Mouse (Mus musculus) T-cell, adult 2 months (primary cell): ENCODE results near the gene Tmed2.
"Not testable (repeated sequence)": the region's sequence is repeated elsewhere in the genome, so short reads cannot be mapped to it uniquely, and the experiment has no call there.

Experiments
- DNase-seq: peaks from one replicate; pipeline ENCODE4 v3.0.0; 2022; ENCODE audit warnings: low spot score

Gene Tmed2

DNA sequence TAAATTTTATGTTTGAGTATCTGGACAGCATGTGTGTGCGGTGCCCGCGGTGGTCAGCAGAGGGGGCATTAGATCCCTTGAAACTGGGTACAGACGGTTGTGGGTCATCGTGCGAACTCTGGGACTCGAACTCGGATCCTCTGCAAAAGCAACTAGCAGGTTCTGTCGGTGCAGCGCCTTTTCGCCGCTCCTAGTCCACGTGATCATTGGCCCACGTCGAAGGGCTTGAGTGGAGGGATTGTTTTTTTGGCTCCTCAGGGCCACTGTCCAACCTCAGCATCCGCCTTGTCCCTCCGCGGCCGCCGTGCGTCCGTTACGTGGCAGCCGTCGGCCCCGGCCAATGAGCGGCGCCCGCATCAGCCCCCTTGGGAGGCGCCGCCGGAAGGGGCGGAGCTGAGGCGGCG is at the start of gene Tmed2:
TSS of gene Tmed2 (plus strand) at position 313 of the 404 bp plus-strand sequence.
- peak; percentile 95 for DNase-seq

DNA sequence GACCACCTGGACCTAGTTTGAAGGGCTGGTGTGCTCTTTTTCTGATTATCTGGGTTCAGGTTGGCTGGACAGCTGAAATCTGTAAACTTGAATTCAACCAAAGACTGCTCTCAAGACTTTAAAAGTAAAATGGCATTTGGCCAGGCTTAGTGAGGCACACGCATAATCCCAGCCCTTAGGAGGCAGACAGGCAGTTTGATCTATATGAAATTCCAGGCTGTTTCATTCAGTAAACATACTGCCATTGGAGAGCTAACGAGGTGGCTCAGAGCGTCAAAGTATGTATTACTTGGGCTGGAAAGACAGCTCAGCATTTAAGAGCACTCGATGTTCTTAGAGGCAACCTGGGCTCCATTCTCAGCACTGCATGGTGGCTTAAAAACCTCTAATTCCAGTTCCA is 48.8 kb upstream of the Tmed2 start:
- DNase-seq: no peak

DNA sequence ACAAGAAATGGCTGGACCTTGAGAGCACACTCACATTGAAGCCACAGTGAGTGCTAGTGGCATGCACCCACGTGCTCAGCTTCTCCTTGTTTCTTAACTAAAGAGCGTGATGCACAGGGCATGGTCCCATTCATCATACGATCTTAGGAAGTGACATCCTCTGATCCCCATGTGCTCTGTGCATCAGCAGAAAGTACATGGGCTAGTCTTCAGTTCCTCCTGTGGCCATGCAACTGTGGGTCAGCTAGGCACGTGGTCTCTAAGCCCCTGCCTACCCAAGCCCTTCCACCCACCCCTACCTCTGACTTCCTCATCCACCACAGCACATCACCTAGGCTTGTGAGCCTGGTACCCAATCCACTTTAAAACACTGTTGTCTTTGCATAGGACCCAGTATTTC is 47.9 kb upstream of the Tmed2 start:
- no peak for DNase-seq

DNA sequence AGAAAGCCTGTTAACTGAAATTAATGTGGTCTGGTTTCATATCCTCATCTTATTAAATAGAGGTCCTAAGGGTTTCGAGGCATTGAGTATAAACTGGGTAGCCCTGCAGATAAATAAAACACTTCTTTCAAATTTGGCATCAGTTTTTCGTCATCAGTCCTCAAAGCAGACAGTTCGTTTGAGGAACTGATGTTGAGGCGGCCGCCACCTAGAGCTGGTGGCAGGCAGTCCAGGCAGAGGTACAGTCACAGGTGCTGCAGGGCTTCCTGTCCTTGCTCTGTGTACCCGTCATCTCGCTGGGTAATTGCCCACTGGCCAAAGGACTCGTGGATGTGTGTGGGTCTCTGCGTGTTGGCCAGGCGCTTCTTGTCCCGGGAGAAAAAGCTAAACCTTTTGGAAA is 47.0 kb upstream of the Tmed2 start:
- no peak for DNase-seq

DNA sequence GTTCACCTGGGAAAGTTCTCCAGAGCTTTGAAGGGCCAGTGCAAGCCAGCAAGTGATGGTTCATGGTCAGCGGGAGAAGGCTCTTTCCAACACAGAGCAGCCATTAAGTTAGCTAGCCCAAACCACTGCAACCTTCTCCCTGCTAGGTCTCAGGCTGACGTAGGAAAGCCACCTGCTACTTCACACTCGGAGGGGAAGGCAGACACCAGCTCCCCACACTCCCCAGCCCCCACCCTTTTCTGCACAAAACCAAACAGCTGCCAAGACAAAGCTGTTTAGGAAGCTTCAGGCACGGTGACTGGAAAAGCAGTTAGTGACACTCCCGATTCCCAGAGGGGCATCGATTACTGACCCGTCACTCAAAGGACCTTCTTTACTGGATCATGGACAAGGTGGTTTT is 44.9 kb upstream of the Tmed2 start:
- DNase-seq: no peak

DNA sequence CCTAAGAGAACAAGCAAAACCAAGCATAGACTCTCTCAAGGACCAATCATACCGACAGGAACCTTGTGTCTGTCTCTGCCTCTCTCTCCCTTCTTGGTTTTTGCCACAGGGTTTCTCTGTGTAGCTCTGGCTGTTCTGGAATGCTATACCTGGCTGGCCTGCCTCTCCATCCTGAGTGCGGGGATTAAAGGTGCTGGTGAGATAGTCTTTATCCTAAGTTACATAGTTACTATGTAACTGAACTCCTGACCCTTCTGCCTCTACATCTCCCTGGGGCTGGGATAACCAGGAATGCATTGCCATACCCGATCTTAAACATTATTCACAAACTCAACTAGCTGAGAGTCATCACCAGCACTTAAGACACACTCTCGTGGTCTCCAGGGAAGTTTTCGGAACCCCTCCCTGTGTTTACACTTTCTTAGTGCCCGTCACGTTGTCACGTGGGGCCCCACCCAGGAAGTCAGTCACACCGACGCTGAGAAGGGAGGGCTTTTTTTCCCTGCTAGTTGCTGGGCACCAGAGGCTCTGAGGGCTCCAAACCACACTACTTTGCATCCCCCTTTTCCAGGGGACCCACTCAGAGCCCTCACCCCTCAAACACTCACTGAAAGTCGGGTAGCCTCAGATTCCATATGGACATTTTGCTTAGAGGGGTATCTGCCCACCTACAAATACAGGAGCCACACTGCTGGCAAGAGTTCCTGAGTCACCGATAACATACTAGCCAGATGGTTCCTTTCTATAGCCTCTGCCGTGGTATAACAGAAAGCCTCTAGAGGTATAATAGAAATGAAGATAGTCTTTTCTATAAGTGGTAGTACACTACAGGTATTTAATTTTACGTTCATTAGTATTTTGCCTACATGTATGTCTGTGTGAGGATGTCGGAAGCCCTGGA is 43.6 kb upstream of the Tmed2 start:
- peak; percentile 80 for DNase-seq

DNA sequence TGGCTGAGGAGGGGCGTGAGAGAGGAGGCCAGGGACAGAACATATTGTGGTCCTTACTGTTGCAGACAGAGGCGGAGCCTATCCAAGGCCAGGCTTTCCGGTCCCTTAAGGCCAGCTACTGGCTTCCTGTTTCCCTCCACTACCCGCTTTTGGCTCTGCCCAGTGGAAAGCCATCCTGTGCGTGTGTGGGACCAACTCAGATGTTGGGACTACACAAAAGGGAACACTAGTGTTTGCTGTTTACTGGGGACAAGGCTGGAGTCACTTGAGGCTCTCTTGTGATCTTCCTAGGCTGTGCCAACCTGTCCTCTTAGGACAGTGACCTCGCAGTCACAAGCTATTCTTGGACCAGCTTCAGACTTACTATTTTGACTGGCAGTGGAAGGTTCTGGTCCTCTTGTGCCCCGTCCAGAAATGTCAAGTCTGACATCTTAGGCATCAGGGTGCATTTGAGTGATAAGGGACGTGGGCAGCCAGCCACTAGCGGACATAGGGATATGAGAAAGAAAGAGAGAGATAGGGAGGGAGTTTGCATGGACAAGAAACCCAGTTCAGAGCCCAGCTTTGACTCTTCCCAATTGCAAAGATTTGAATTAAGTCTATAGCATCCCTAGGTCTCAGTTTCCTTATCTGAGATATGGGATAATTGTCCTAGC is 42.1 kb upstream of the Tmed2 start:
- no peak for DNase-seq

DNA sequence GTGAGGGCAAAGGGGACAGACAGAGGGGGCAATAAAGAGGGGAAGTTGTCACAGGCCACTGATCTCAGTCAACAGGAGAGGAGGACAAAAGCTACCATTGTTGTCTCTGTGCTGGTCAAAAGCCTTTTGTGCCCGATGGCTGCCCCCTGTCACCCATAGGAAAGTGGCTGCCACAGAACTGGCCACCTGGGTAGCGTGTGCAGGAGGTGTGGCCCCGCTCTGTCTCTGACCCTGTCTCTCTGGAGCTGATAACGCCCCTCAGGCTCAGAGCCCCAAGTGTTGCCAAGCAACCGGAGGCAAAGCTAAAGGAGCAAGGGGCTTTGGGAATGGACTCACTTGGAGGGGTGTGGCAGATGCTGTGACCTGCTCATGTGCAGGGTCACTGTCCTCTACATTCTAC is 41.5 kb upstream of the Tmed2 start:
- DNase-seq: no peak

DNA sequence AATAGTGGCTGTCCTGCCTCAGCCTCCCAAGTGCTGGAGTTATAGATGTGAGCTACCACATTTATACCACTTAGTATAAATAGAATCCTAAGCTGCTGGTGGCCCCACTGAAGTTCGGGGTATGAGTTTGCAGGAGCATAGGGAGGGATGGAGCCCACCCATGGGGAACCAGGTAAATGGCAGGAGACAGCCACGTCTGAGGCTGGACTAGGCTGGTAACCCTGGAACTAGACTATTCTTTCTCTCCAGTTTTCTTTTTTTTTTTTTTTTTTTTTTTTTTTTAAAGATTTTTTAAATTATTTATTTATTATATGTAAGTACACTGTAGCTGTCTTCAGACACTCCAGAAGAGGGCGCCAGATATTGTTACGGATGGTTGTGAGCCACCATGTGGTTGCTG is 40.5 kb upstream of the Tmed2 start:
- not testable (repeated sequence) for DNase-seq

DNA sequence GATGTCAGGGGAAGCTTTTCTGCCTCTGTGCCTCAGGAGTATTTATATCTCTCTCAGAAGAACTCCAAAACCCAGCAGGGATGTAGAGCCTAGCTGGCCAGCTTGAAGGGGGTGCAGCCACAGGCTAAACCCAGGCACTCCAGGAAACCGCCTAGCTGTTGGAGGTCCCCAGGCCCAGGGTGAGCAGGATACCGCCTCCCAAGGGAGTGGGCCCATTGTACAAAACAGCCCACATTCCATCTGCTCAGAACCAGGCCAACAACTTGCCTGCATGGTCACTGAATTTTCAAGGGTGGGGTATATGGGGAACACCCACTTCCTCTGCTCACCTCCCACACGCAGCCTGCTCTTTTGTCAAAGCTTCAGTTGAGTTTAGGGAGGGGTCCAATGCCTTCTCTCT is 39.9 kb upstream of the Tmed2 start:
- no peak for DNase-seq

DNA sequence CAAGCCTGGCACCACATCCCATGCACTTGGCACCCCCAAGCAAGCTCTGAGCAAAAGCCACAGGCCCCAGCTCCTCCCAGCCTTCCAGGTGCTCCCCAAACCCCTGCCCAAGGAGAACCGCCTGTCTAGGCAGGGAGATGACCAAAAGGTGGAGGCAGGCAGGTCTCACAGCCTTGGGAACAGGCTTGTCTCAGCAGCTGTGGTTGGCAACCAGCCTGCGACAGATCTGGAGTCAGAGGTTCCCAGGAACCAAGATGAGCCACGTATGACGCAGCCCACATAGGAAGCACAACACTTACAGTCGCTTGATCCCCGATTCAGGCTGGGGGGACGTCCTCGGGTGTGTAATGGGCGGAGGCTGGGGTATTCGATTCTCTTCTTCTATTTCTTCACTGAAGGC is 39.0 kb upstream of the Tmed2 start:
- no peak for DNase-seq

DNA sequence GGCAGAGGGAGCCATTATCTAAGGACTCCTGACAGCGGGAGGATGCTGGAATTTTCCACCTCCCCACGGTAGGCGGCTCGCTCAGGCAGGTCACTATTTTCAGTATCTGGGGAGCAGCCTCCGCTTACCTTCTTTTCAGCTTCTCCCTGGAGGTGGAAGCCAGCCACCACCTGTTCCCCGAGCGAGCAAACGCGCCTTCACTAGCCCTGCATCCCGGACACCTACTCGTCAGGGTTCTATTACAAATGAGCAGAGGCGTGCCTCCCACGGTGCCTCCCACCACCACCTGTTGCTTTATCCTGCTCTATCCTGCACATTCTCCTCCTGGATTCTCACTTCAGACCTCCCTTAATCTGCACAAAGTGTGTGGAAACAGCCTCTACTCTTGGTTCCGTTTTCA is 36.8 kb upstream of the Tmed2 start:
- no peak for DNase-seq

DNA sequence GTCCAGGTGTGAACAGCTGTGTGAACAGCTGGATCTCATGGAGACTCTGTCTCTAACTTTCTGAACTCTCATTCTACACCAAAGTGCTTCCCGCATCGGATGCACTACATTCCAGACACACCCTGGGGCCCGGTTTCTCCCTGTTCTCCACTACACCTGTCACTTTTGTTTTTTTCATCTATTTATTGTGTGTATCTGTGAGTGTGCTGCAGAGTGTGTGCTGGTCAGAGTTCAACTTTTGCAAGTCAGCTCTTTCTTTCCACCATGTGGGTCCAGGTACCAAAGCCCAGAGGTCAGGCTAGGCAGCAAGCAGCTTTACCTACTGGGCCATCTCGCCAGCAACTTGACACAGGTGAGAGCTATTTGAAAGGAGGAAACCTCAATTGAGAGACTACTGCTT is 35.3 kb upstream of the Tmed2 start:
- no peak for DNase-seq

DNA sequence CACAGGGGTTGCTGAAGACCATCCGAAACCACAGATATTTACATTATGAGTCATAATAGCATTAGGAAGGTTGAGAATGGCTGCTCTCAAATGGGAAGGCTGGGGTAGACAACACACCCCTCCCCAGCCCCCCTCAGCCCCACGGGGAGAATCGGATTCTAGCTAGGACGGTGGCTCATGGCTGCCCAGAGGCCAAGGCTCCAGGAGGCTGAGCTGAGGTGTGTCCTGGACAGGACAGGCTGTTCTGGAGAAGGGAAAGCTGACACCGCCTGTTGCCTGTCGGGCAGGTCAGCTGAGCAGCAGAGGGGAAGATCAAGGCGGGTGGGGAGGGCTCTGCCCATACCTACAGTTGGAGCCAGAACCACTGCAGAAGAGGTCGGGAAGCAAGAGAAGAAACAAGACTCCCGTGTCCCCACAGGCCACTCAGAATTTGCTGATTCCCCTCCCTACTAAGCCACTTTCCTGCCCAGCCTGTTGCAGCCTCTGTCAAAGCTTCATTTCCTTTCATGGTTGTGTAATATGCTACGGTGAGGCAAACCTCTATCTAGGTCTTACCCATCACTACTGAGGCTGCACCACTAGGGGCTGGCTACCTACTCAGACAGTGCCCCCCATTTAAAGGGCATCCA is 33.6 kb upstream of the Tmed2 start:
- DNase-seq: no peak

DNA sequence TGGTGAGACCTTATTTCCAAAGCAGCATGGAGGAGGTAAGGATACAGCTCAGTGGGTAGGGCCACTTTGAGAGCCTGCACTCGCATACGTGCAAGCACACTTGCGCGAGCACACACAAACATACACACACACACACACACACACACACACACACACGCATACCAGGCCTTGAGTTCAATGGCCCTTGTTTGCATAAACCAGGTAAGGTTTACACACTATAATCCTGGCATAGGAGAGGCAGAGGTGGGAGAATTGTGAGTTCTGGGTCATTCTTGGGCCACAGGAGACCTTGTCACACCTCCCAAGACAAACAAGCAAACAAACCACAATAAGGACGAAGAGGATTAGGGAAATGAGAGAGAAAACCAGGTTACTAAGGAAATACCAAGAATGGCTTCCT is 31.3 kb upstream of the Tmed2 start:
- no peak for DNase-seq

DNA sequence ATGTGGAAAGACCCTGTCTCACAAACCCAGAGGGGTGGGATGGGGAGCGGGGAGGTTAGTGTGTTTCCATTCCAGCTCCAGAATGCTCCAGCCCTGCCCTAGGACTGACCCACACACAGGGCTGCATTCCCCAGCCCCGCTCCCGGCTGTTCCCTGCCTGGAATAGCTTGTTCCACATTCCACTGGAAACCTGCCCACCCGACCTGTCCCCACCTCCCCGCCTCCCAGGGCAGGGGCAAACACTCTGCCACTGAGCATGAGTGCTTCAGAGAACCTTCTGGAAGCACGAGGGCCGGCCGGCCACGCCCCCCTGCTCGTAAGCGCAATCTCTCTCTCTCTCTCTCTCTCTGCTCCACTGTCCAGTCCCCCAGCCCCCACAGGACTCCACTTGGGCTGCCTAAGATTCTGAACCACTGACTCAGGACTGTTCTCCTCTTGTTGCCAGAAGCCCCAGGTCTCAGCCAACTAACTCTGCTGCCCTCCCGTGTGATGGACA is 30.7 kb upstream of the Tmed2 start:
- DNase-seq: no peak

DNA sequence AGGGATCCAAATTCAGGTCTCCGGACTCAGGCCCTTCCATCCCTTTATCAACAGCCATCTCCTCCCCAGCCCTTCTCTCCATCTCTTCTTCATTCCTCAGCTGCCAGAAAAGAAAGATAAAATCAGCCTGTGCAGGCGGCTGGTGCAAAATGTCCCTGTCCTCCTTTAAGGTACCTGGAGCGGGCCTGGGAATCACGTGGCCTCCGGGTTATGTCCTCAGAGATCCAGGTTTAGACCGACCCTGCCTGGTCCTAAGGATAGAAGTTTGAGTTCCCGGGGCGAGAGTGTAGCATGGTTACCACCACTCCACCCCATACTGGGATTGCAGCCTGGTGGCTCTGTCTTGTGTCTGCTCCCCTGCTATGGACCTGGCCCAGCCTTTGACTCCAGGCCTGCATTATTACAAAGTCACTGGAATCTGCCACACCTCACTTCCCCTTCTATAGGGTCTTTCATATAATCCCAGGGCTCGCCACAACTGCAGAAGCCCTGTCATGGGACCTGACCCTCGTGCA is 29.9 kb upstream of the Tmed2 start:
- DNase-seq: no peak

DNA sequence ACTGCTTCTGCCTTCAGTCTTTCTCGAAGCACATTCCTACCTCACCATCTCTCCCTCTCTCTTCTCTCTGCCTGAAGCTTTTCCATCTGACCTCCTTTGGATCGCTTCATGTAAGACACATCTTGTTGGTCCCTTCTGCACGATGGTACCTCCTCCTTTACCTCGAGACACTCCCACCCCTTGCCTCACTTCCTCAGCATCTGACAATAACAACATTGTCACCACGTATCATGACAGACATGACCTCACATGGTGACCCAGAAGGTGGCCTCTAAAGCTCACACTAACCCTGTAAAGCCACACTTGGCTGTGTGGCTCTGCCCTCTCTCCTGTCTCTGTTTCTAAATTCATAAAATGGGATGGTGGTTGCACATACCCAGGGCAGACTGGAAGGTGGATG is 24.7 kb upstream of the Tmed2 start:
- no peak for DNase-seq

DNA sequence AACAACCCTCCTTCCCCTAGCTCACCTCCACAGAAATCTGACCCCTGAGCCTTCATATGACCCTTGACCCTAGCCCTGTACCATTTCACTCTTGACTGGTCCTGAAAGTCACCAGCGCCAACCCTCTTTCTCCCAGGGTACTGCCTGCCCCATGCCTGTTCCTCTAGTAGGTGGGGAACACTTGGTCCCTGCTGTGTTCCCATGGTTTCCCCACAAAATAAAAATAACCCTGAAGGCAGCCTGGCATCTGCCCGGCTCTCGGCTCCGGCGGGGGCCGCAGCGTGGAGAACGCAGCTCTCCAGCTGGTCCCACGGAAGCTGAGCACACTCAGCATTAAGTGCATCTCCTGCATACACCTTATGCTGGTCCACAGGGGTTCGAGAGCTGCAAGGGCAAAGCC is 21.8 kb upstream of the Tmed2 start:
- no peak for DNase-seq

DNA sequence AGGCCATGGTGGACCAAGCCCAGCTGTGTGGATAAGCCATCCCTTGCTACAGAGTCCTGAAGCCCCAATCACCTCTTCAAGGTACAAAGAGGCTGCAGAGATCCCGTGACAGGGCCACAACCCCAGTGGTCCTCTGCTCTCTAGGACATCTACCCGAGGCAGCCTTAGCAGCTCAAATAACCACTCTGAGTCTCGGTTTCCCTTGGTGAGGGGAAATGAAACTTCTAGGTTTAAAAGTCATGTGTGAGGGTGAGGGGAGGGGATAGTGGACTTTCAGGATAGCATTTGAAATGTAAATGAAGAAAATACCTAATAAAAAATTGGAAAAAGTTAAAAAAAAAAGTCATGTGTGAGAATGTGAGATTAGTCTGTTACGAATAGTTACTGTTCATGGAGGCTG is 18.9 kb upstream of the Tmed2 start:
- no peak for DNase-seq

DNA sequence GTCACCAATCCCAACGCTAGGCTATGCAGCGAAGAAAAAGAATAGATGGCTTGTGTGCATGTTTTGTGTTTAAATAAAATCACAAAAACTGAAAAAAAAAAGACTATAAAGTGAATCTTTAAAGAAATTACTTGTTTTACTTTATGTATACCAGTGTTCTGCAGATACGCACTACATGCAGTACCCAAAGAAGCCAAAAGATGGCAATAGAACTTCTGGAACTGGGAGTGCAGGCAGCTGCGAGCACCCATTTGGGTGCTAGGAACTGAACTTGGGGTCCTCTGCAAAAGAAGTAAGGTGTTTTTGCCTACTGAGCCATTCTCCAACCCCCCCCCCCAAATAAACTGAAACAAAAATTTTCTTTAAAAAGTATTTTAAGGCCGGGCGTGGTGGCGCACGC is 17.5 kb upstream of the Tmed2 start:
- no peak for DNase-seq

DNA sequence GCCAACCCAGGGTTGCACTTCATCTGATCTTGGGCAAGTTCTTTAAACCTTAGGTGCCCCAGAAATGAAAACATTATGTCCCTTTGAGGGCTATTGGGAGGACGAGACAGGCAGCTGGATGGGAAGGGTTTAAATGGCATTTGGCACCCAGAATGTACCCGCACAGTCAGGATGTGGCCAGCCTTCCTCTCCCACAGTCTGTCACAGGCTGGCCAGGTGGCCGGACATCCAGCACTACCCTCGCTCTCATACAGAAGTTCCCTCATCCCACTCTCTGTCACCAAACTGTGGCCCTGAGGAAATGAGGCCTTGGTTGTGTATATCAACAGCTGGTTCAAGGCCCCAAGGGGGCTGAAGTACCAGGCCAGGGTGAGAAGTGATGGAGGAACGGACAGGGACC is 15.6 kb upstream of the Tmed2 start:
- DNase-seq: no peak

DNA sequence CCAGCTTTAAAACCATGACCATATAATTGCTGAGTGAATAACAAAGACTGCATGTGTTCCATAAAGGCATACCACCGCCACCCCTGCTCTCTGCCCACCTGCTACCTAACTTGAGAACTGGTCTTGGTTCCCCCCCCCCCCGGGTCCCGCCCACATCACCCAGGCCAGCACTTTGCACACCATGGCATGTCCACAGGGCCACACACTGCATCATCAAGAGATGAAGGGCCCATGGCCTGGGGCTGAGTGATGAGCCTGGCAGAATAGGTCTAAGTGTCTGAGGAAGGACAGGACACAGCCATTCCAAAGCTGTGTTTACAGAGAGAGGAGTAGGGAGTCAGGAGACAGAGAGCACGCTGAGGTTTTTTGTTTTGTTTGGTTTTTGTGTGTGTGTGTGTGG is 12.1 kb upstream of the Tmed2 start:
- no peak for DNase-seq
